Mouse (Mus musculus): ENCODE measurements at regions not wholly inside any gene's neighbourhood (a gene's known extent, or its start where the extent isn't known, plus 50 kb on each side); places are given as distances from the start of the nearest gene placed in this dataset.

DNA sequence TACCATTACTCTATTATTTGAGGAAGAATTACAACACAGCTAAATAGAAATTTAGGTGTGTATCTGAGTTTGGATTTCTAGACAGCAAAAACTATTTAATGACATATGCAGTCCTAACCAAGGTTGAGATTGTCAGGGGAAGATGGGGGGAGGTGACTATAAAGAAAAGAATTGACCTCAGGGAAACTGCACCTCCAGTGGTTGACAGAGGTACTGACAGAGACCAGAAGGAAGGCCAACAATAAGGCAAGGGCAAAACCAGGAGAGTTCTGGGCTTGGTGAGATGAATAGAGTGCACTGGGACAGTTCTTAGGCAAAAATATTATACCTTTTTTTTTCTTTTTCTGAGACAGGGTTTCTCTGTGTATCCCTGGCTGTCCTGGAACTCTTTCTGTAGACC is 280.2 kb upstream of the Camk1g start:
- TF ChIP-seq CTCF (conservative IDR thresholded peaks at IDR 0.05; ENCODE audit: low read length), result peak; percentile 67
- TF ChIP-seq NANOG (IDR thresholded peaks at IDR 0.05; ENCODE audit: borderline replicate concordance, low read length), result no peak
- no peak for TF ChIP-seq POU5F1 (IDR thresholded peaks at IDR 0.05; ENCODE audit: borderline replicate concordance, low read length)

Data from E14TG2a.4 (cell line).